Mouse (Mus musculus) spleen, adult 2 months (tissue): Measurements from ENCODE around the gene Mchr1.

Experiments used
- CTCF ChIP-seq: fragments of 200-500 bp; IDR thresholded peaks from 2 replicates; pipeline ENCODE4 v1.5.1; 2011; ENCODE audit warnings: mild to moderate bottlenecking, inconsistent platforms; ENCODE audit not compliant: insufficient read depth, insufficient read length, insufficient replicate concordance; ENCODE audit errors: extremely low read depth
- POLR2A ChIP-seq: fragments of 200-500 bp; IDR thresholded peaks from 2 replicates; pipeline ENCODE4 v1.6.1; 2011; ENCODE audit warnings: low read depth, low read length, inconsistent platforms

DNA sequence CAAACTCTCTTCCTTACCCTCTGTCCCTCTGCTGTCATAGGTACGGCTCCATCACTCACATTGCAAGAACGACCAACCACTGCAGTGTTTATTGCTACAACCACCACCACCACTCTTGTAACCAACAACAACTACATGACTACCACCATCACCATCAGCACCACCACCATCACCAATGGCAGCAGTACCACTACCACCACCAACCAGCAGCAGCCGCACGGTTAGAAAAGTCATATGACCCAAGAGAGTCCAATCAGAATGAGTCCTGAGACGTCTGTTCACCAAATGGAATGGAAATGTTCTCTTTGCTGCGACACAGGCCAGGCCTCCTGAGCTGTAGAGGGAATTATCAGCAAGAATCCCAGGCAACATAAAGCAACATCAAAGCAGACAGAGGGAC, 40.5 kb upstream of the Mchr1 start:
- no peak for TF ChIP-seq CTCF
- no peak for TF ChIP-seq POLR2A
